Mouse (Mus musculus): Measurements from ENCODE around the gene Gxylt2. TPM values are rescaled to one million over a fixed set of nuclear protein-coding genes. Genes with fewer than 3 reads are reported as not detected.

The Gxylt2 gene
- polyA plus RNA-seq, 1 experiment from 2014 or later: 0.88 TPM

DNA sequence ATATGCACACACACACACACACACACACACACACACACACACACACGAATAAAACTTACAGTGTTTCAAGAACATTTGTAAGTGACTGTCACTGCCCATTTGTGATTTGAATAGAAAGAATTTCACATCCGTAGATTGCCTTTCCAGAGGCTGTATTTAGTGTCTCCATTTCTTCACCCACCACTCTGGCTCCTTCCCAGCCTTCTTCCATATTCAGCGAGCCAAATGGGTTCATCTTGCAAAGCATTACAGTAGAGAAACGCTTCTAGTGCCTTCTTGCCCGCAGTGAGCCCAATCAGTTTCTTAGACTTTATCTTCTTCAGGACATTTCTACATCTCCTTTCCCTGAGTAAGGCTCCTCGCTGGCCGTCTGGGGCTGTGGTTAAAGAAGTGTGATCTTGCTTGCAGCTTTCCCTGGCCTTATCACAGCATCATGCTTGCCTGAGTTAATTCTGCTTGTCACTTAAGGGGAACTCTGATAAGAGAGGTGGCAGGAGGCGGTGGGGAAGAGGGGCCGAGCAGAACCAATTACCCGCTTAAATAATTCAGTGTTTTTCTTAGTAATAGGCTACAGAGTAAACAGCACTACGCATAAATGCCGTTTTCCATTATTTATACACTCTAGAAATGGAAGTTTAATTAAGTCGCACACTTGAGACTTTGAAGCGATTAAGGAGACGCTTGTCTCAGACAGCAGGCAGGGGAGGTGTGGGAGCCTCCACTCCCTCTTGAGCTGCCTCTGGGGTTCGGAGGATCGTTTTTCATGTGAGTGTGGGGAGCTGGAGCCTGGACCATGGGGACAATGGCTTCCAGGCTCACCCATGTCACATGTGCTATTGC lies 16.6 kb downstream of the Gxylt2 start:
- Histone ChIP-seq H3K9me3 (ENCODE audit: control insufficient read depth, low read length) (no peaks in the 10 kb centered on the region), H3K27ac (ENCODE audit: low read depth, low read length) (no peak overlapping the region), H3K9ac (replicated peaks; ENCODE audit: low read depth, low read length) (no peak overlapping the region), H3K4me3 (ENCODE audit: low read depth, low read length) (no peak overlapping the region), H3K4me1 (ENCODE audit: control insufficient read depth, insufficient read depth, low read length) (no peaks in the 10 kb centered on the region), H3K27me3 (ENCODE audit: control insufficient read depth, insufficient read depth, low read length) (no peaks in the 10 kb centered on the region), H3K4me2 (ENCODE audit: low read depth, low read length) (no peak overlapping the region), H3K36me3 (ENCODE audit: control insufficient read depth, insufficient read depth, low read length) (no peaks in the 10 kb centered on the region)
- 50% methylated on average over 17 of the region's 17 CpGs for WGBS
- no peak for ATAC-seq (ENCODE audit: low read depth)

DNA sequence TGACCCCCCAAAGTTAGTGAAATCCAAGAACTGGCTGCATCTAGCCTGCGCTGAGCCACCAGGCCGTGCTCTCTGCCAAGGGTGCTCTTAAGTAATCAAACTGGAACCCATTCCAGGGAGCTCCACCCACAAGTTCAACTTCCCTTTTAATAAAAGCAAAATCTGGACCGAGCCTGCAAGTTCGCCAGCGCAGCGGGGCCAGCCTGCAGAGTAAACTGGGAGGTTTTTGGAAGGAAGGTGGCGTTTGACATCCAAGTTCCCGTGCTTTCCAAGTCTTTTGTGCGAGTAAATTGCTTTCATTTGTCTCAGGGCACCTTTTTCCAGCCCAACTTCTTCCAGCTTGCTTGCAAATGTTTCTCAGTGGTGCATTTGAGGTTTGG lies 27.5 kb downstream of the Gxylt2 start:
- H3K36me3 ChIP-seq (ENCODE audit: control insufficient read depth, insufficient read depth, low read length): no peaks in the 10 kb centered on the region
- no peaks in the 10 kb centered on the region for H3K4me1 ChIP-seq (ENCODE audit: control insufficient read depth, insufficient read depth, low read length)
- no peak overlapping the region for H3K9ac ChIP-seq (replicated peaks; ENCODE audit: low read depth, low read length)
- no peak overlapping the region for H3K4me2 ChIP-seq (ENCODE audit: low read depth, low read length)
- H3K27ac ChIP-seq (ENCODE audit: low read depth, low read length): no peak overlapping the region
- no peak for ATAC-seq (ENCODE audit: low read depth)
- 70% methylated on average over 9 of the region's 9 CpGs for WGBS
- no peaks in the 10 kb centered on the region for H3K9me3 ChIP-seq (ENCODE audit: control insufficient read depth, low read length)
- H3K27me3 ChIP-seq (ENCODE audit: control insufficient read depth, insufficient read depth, low read length): no peaks in the 10 kb centered on the region
- no peak overlapping the region for H3K4me3 ChIP-seq (ENCODE audit: low read depth, low read length)

DNA sequence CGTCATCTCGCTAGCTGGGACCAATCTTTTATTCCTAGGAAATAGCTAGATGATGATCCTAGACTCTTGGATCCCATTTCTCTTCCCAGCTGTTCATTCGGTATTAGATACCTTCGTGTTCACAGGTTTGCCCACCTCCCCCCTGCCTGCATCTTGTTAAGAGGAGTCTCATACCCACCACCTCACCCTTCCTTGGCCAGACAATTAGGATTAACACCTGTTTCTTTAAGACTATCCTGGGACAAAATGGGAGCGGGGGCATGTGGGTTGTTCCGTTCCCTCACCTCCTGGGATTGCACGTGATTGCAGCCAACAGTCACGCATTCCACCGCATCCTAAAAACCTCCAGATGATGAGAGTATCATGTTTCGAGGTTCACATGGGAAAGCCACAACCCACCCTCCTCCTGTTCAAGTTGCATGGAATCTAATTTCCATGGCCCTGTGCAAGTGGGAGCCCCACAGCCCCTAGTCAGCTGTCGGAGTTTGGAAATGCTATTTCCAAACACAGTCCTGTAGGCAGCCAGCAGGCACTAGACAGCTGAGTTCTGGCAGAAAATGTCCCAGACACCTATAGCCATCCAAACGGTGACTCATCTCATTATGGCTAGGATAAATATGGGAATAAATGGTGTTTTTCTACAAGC lies 28.0 kb downstream of the Gxylt2 start:
- H3K9ac ChIP-seq (replicated peaks; ENCODE audit: low read depth, low read length): no peak overlapping the region
- H3K36me3 ChIP-seq (ENCODE audit: control insufficient read depth, insufficient read depth, low read length): no peaks in the 10 kb centered on the region
- ATAC-seq (ENCODE audit: low read depth): no peak
- 66% methylated on average over 12 of the region's 12 CpGs for WGBS
- no peaks in the 10 kb centered on the region for H3K4me1 ChIP-seq (ENCODE audit: control insufficient read depth, insufficient read depth, low read length)
- H3K9me3 ChIP-seq (ENCODE audit: control insufficient read depth, low read length): no peaks in the 10 kb centered on the region
- H3K27ac ChIP-seq (ENCODE audit: low read depth, low read length): no peak overlapping the region
- H3K4me3 ChIP-seq (ENCODE audit: low read depth, low read length): no peak overlapping the region
- H3K27me3 ChIP-seq (ENCODE audit: control insufficient read depth, insufficient read depth, low read length): no peaks in the 10 kb centered on the region
- no peak overlapping the region for H3K4me2 ChIP-seq (ENCODE audit: low read depth, low read length)

DNA sequence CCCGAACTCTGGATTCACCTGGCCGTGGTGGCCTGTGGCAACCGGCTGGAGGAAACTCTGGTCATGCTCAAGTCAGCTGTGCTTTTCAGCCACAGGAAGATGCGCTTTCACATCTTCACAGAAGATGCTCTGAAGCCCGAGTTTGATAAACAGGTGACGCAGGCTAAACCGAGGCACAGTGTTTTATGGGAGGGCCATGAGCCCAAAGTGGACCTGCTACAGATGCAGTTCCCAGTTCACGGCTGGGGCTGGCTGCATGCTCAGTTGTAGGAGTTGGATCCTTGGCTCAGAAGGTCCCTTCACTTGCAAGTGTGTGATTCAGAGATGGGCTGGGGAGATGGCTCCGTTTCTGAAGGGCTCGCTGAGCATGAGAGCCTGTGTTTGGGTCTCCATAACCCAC lies 28.7 kb downstream of the Gxylt2 start:
- no peaks in the 10 kb centered on the region for H3K27me3 ChIP-seq (ENCODE audit: control insufficient read depth, insufficient read depth, low read length)
- 91% methylated on average over 10 of the region's 10 CpGs for WGBS
- H3K4me1 ChIP-seq (ENCODE audit: control insufficient read depth, insufficient read depth, low read length): no peaks in the 10 kb centered on the region
- H3K9ac ChIP-seq (replicated peaks; ENCODE audit: low read depth, low read length): no peak overlapping the region
- no peak overlapping the region for H3K27ac ChIP-seq (ENCODE audit: low read depth, low read length)
- ATAC-seq (ENCODE audit: low read depth): no peak
- H3K4me2 ChIP-seq (ENCODE audit: low read depth, low read length): no peak overlapping the region
- H3K36me3 ChIP-seq (ENCODE audit: control insufficient read depth, insufficient read depth, low read length): no peaks in the 10 kb centered on the region
- H3K9me3 ChIP-seq (ENCODE audit: control insufficient read depth, low read length): no peaks in the 10 kb centered on the region
- no peak overlapping the region for H3K4me3 ChIP-seq (ENCODE audit: low read depth, low read length)

DNA sequence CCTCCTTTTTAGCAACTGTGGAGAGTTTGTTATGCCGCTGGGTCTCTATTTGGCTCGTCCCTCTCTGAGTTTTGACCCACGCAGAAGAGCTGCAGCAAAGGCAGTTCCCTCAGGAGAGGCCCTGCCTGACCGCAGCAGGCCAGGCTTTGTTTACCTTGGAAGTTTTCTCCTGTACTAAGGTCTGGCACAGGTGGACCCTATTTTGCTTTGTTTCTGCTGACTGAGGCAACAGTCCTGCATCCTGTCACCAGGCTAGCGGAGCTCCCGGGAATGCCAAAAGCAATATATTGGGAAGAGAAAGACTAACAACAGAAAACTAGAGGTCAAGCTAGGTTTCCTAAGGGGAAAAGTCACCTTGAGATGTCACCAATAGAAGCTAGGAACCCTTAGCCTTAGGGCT lies 29.8 kb downstream of the Gxylt2 start:
- H3K9ac ChIP-seq (replicated peaks; ENCODE audit: low read depth, low read length): no peak overlapping the region
- no peaks in the 10 kb centered on the region for H3K36me3 ChIP-seq (ENCODE audit: control insufficient read depth, insufficient read depth, low read length)
- no peak overlapping the region for H3K27ac ChIP-seq (ENCODE audit: low read depth, low read length)
- WGBS: 93% methylated on average over 6 of the region's 6 CpGs
- no peak for ATAC-seq (ENCODE audit: low read depth)
- H3K27me3 ChIP-seq (ENCODE audit: control insufficient read depth, insufficient read depth, low read length): no peaks in the 10 kb centered on the region
- no peak overlapping the region for H3K4me2 ChIP-seq (ENCODE audit: low read depth, low read length)
- H3K4me3 ChIP-seq (ENCODE audit: low read depth, low read length): no peak overlapping the region
- no peaks in the 10 kb centered on the region for H3K9me3 ChIP-seq (ENCODE audit: control insufficient read depth, low read length)
- H3K4me1 ChIP-seq (ENCODE audit: control insufficient read depth, insufficient read depth, low read length): no peaks in the 10 kb centered on the region

DNA sequence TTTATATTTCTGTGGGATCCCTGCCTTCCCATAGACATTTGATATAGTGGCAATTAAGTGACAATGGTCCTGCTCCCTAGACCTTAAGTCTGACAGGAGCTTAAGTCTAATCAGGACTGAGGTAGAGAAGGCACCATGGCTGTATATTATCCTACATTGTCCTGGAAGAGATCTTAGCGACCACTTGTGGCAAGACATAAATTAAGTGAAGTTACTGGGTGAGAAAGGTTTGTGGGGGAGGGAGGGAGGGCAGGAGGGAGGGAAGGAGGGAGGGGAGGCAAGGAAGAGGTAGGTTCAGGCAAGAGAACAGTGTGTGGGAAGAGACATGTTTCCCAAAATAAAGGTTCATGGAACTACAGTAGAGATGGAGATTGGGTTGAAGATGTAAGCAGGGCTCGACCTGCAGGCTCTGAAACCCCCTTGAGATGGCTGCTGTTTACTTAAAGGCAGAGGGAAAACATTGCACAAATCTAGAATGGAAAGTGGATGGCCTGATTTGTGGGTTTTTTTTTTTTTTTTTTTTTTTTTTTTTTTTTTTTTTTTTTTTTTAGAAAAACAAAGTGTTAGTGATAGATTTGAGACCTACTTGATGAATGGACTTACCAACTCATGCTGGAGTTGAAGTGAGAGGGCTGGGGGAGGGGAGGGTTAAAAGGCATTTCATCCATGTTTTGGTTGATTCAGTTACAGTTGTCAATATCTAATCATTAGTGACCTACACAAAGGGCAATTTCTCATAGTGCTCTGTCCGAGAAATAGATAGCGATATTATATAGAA lies 54.1 kb downstream of the Gxylt2 start:
- no peak for ATAC-seq (ENCODE audit: low read depth)
- H3K9ac ChIP-seq (replicated peaks; ENCODE audit: low read depth, low read length): no peak overlapping the region
- 63% methylated on average over 4 of the region's 4 CpGs for WGBS

DNA sequence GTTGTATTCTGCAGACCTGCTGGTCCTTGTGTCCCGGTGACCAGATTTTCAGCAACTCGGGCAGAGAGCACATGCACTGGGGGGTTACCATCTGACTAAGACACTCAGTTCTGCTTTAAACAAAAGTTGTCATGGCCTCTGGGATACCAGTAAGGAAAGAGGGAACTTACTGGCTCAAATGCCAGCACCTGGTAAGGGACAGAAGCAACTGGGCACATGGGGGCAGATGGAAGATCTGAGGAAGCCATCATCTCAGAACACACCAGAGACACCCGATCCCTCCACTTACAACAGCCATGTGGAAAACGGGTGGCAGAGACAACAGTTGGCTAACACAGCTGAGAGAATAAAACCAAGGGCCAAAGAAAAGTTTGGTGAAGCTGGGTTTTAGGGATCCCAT lies 63.2 kb downstream of the Gxylt2 start:
- WGBS: 84% methylated on average over 4 of the region's 4 CpGs
- Histone ChIP-seq H3K9me3 (ENCODE audit: control insufficient read depth, low read length) (no peaks in the 10 kb centered on the region), H3K9ac (replicated peaks; ENCODE audit: low read depth, low read length) (no peak overlapping the region), H3K27ac (ENCODE audit: low read depth, low read length) (no peak overlapping the region), H3K4me3 (ENCODE audit: low read depth, low read length) (no peak overlapping the region), H3K27me3 (ENCODE audit: control insufficient read depth, insufficient read depth, low read length) (no peaks in the 10 kb centered on the region), H3K4me2 (ENCODE audit: low read depth, low read length) (no peak overlapping the region), H3K36me3 (ENCODE audit: control insufficient read depth, insufficient read depth, low read length) (no peaks in the 10 kb centered on the region), H3K4me1 (ENCODE audit: control insufficient read depth, insufficient read depth, low read length) (no peaks in the 10 kb centered on the region)
- ATAC-seq (ENCODE audit: low read depth): no peak

More for the DNA sequence above, 54.1 kb downstream of the Gxylt2 start:
- H3K9me3 ChIP-seq (ENCODE audit: control insufficient read depth, low read length): no peaks in the 10 kb centered on the region
- no peak overlapping the region for H3K4me2 ChIP-seq (ENCODE audit: low read depth, low read length)
- no peak overlapping the region for H3K27ac ChIP-seq (ENCODE audit: low read depth, low read length)
- no peaks in the 10 kb centered on the region for H3K36me3 ChIP-seq (ENCODE audit: control insufficient read depth, insufficient read depth, low read length)
- H3K4me1 ChIP-seq (ENCODE audit: control insufficient read depth, insufficient read depth, low read length): no peaks in the 10 kb centered on the region
- H3K4me3 ChIP-seq (ENCODE audit: low read depth, low read length): no peak overlapping the region
- no peaks in the 10 kb centered on the region for H3K27me3 ChIP-seq (ENCODE audit: control insufficient read depth, insufficient read depth, low read length)

DNA sequence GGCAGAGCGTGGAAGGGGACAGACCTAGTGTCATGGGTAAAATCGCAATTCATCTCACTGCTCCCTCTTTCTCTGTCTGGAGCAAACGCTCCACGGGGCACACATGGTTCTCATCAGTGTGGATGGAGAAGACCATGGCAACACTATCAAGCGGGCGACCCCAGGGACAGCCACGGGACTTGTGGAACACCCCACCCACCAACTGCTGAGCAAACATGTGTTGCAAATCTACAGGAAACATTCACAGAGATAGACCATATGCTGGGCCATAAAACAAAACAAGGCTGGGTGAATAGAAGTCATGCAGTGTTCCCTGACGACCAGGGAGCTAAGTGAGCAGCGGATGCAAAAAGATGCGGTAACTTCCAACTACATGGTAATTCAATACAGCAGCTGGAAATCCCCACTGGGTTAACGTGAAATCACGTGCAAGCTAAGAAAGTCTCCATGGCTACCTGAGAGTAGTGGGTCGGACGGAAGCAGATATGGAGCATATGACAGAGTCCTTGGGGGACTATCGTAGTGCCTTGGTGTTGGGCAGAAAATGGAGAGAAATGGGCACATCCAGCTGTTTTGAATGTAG lies 71.5 kb downstream of the Gxylt2 start:
- H3K4me1 ChIP-seq (ENCODE audit: control insufficient read depth, insufficient read depth, low read length): peaks cover 6% of the 10 kb centered on the region; the same call in 1 of the 2 replicates
- H3K9me3 ChIP-seq (ENCODE audit: control insufficient read depth, low read length): no peaks in the 10 kb centered on the region
- H3K27ac ChIP-seq (ENCODE audit: low read depth, low read length): no peak overlapping the region
- H3K9ac ChIP-seq (replicated peaks; ENCODE audit: low read depth, low read length): no peak overlapping the region
- no peak overlapping the region for H3K4me2 ChIP-seq (ENCODE audit: low read depth, low read length)
- no peaks in the 10 kb centered on the region for H3K36me3 ChIP-seq (ENCODE audit: control insufficient read depth, insufficient read depth, low read length)
- 67% methylated on average over 15 of the region's 15 CpGs for WGBS
- no peak overlapping the region for H3K4me3 ChIP-seq (ENCODE audit: low read depth, low read length)
- H3K27me3 ChIP-seq (ENCODE audit: control insufficient read depth, insufficient read depth, low read length): no peaks in the 10 kb centered on the region
- ATAC-seq (ENCODE audit: low read depth): no peak

All from neural tube, embryonic 14.5 days (tissue).